Mouse (Mus musculus) stomach, postnatal 0 days (tissue): ENCODE data around the gene Fgfr2. TPM values are rescaled to one million over a fixed set of nuclear protein-coding genes. Genes with fewer than 3 reads are reported as not detected.

ENCODE experiments used
- ATAC-seq: fragments of 200-750 bp; cut with Nextera tagmentation; 2 replicates; pipeline ENCODE4 v1.8.0; 2017; ENCODE audit not compliant: low FRiP score, low TSS enrichment
- DNase-seq: peaks from one replicate; pipeline ENCODE4 v3.0.0-alpha.2; 2016; ENCODE audit warnings: low spot score
- H3K27ac ChIP-seq: fragments of 300-500 bp; sonication (generic); replicated peaks from 2 replicates; pipeline ENCODE4 v1.5.1; 2014; ENCODE audit warnings: mild to moderate bottlenecking, control low read depth
- H3K27me3 ChIP-seq: fragments of 300-500 bp; sonication (generic); 2 replicates; pipeline ENCODE4 v1.6.1; 2014; ENCODE audit warnings: low read length; ENCODE audit not compliant: control insufficient read depth, insufficient read depth
- H3K36me3 ChIP-seq: fragments of 300-500 bp; sonication (generic); 2 replicates; pipeline ENCODE4 v1.6.1; 2014; ENCODE audit warnings: low read length, mixed read lengths; ENCODE audit not compliant: control insufficient read depth, insufficient read depth
- H3K4me1 ChIP-seq: fragments of 300-500 bp; sonication (generic); replicated peaks from 2 replicates; pipeline ENCODE4 v1.6.1; 2014; ENCODE audit warnings: antibody characterized with exemption; ENCODE audit not compliant: control insufficient read depth, insufficient read depth
- H3K4me2 ChIP-seq: fragments of 300-500 bp; sonication (generic); replicated peaks from 2 replicates; pipeline ENCODE4 v1.6.1; 2014; ENCODE audit warnings: low read depth, mild to moderate bottlenecking, control low read depth, moderate library complexity
- H3K4me3 ChIP-seq: fragments of 300-500 bp; sonication (generic); 2 replicates; pipeline ENCODE4 v1.5.1; 2014; ENCODE audit warnings: low read depth, low read length, control low read depth
- H3K9ac ChIP-seq: fragments of 300-500 bp; sonication (generic); 2 replicates; pipeline ENCODE4 v1.6.1; 2014; ENCODE audit warnings: mild to moderate bottlenecking, low read length, control low read depth, mixed read lengths
- H3K9me3 ChIP-seq: fragments of 300-500 bp; sonication (generic); 2 replicates; pipeline ENCODE4 v1.6.1; 2016; ENCODE audit warnings: low read length; ENCODE audit not compliant: control insufficient read depth
- CTCF ChIP-seq: IDR thresholded peaks from 2 replicates; pipeline ENCODE4 v1.5.1; 2016; ENCODE audit warnings: antibody characterized with exemption, low read depth, mild to moderate bottlenecking, moderate library complexity
- EP300 ChIP-seq: optimal IDR thresholded peaks from 2 replicates; pipeline ENCODE3; 2016; ENCODE audit warnings: antibody characterized with exemption
- WGBS: fragments of 180-500 bp; shearing (Covaris S2); extraction: QIAGEN DNeasy Blood & Tissue Kit; methylation state at CpG from one replicate; pipeline ENCODE4 v1.1.7; 2014; 5-methylcytosine and 5-hydroxymethylcytosine counted together
- polyA plus RNA-seq: library from polyadenylated mRNA; unstranded; fragments of >200 nt; fragmentation: Nextera tagmentation; extraction: Ambion mirVana; gene quantifications from 2 replicates; pipeline ENCODE4 v1.2.1, GENCODE M21; 2015

The Fgfr2 gene
- polyA plus RNA-seq, 1 experiment from 2014 or later: 60.8 TPM

DNA sequence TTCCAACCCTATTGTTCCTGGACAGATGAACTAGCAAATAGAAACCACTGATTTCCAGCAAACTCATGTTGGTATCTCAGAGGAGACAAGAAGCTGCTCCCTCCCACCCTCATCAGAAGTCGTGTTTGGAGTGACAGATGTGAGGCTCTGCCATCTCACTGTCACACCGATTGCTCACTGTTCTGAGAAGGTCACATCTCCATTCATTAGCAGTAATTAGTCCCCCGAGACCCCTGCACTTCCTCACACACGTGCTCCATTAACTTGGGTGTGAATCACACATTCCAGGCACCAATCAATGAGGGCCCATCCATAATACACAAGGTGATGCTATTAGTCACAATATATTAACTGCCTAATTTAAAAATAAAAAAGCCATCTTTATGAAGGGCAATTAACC, 497.0 kb downstream of the Fgfr2 start:
- Histone ChIP-seq H3K4me1 (no peaks in the 10 kb centered on the region), H3K36me3 (no peaks in the 10 kb centered on the region), H3K4me2 (no peak overlapping the region), H3K4me3 (no peak overlapping the region), H3K27ac (no peak overlapping the region), H3K27me3 (no peaks in the 10 kb centered on the region), H3K9me3 (no peaks in the 10 kb centered on the region), H3K9ac (no peak overlapping the region)
- TF ChIP-seq CTCF (no peak), EP300 (no peak)
- DNase-seq: no peak
- 47% methylated on average over 4 of the region's 4 CpGs for WGBS
- no peak for ATAC-seq

DNA sequence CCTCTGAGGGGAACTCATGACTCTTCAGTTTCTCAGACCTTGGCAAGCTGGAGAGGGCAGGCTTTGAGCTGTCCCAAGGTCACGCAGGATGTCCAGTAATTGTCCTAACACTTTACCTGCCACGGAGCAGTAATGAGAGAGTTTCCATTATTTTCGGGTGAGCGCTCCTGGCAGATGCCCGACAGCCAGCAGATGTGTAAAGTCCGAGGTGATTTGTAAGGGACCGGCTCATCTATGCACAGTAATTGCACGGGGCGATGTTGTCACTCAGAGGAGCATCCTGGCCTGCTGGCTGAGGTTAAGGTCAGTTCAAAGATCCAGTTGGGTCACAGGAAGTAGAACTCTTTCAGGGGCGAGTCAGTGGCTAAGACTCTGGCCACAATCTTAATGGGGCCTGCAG, 499.0 kb downstream of the Fgfr2 start:
- H3K27ac ChIP-seq: no peak overlapping the region
- H3K4me1 ChIP-seq: no peaks in the 10 kb centered on the region
- no peaks in the 10 kb centered on the region for H3K9me3 ChIP-seq
- no peak for TF ChIP-seq CTCF
- no peak for TF ChIP-seq EP300
- H3K9ac ChIP-seq: no peak overlapping the region
- ATAC-seq (no peak), DNase-seq (no peak)
- no peak overlapping the region for H3K4me2 ChIP-seq
- H3K27me3 ChIP-seq: no peaks in the 10 kb centered on the region
- H3K4me3 ChIP-seq: no peak overlapping the region
- WGBS: 81% methylated on average over 10 of the region's 10 CpGs
- H3K36me3 ChIP-seq: no peaks in the 10 kb centered on the region

DNA sequence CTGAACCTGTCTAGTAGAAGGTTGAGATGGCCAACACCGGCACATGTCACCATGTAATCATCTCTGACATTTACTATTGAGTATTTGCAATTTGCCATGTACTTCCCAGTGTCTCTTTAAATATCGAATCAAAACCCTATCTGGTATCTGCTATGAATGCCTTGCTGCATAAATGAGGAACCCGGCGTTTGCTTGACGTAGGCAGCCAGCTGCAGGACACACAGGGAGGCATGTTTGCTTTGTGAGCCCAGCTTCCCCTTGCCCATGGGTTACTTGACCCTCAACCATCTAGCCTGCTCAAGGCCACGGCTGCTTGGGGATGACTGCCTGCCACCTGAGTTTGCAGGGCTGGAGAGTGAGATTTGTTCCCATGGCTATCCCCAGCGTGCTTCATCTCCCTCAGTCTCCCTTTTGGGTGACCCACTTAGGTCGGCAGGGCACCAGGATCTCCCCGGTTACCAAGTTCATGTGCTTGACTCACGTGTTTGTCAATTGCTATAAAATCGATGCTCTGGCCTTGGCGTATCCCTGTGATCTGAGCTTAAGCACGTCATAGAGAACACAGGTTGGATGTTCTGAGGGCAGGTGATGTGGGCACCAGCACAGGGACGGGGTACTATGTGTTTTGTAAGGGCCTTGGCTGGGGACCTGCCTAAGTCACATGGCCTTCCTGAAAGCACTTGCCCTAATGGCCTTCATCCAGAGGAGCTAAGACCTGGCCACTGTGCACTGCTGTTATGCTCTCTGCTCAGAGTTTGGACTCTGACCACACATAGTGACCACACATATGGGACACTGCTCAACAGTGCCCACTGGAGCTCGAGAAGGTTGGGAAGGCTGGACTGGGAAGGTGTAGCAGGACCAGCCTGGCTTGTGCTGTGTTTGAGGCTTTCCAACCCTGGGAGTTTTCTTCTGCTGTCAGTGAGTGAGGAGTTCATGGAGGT, 502.9 kb downstream of the Fgfr2 start:
- Histone ChIP-seq H3K4me3 (no peak overlapping the region), H3K9me3 (no peaks in the 10 kb centered on the region), H3K27me3 (no peaks in the 10 kb centered on the region), H3K27ac (no peak overlapping the region), H3K36me3 (no peaks in the 10 kb centered on the region), H3K4me1 (no peaks in the 10 kb centered on the region), H3K4me2 (no peak overlapping the region), H3K9ac (no peak overlapping the region)
- WGBS: 86% methylated on average over 15 of the region's 15 CpGs
- no peak for TF ChIP-seq CTCF
- TF ChIP-seq EP300: no peak
- ATAC-seq: peak; percentile 51; the same call in 1 of the 2 replicates
- no peak for DNase-seq

DNA sequence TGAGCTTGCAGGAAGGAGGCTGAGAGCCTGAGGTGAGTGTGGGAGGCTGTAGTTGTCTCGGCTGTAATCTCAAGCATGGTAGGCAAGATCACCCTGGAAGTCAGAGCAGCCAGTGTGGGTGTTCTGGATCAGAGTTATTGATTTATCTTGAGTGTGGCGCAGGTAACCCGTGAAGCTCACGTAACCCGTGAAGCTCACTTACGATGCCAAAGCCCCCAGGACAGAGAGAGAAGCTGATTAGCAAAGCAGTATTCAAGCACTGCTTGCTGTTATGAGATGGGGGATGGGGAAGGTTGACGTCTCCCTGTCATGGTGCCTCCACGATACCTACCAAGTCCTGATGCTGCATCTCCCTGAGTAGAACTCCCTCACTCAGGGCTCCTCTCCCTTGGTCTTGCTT, 503.6 kb downstream of the Fgfr2 start:
- Histone ChIP-seq H3K27ac (no peak overlapping the region), H3K36me3 (no peaks in the 10 kb centered on the region), H3K9ac (no peak overlapping the region), H3K9me3 (no peaks in the 10 kb centered on the region), H3K4me3 (no peak overlapping the region), H3K4me2 (no peak overlapping the region), H3K27me3 (no peaks in the 10 kb centered on the region), H3K4me1 (no peaks in the 10 kb centered on the region)
- TF ChIP-seq CTCF (no peak), EP300 (no peak)
- DNase-seq: no peak
- WGBS: 90% methylated on average over 8 of the region's 8 CpGs
- no peak for ATAC-seq

DNA sequence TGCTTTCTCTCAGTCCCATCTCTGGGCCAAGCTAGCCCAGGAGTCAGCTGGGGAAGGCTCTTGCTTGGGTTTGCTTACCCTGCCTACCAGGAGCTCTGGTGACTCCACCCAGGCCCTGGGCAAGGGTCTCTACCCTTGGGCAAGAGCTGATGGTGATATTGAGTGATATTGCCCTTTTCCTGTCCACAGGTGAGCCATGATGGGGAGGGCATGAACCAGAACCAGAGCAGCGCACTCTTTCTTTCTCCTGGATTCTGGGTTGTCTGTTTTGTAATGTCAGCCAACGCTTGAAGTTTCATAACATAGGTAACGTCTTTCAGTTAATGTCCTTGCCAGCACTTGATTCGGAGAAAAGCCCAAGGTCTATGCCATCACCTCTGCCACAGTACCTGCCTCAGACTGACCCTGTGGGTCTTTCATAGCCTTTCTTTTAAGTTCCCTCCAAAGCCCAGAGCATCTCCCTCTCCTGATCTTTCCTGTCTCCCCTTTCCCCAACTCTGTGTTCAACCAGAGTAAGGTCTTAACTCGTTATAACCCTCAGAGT, 506.1 kb downstream of the Fgfr2 start:
- Histone ChIP-seq H3K9ac (no peak overlapping the region), H3K4me1 (no peaks in the 10 kb centered on the region), H3K9me3 (no peaks in the 10 kb centered on the region), H3K36me3 (no peaks in the 10 kb centered on the region), H3K4me2 (no peak overlapping the region), H3K27ac (no peak overlapping the region), H3K27me3 (no peaks in the 10 kb centered on the region), H3K4me3 (no peak overlapping the region)
- no peak for TF ChIP-seq EP300
- TF ChIP-seq CTCF: no peak
- DNase-seq (no peak), ATAC-seq (no peak)
- 81% methylated on average over 5 of the region's 5 CpGs for WGBS

DNA sequence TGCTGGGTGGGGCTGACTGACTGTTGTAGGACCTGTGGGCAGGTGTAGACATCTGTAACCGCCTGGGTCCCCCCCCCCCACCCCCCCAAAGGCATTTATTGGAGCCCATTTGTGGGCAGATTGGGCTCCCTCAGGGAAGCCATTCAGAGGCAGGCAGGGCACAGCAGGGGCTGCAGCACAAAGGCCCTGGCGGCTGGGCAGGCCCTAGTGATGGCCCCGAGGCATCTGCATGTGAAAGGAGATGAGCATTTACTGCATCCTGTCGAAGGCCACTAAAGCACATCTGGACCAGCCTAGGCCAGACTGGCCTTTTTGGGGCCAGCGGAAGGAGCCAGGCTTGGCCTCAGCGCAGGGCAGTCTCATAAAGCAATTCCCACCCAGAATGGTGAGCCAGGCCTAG, 506.8 kb downstream of the Fgfr2 start:
- DNase-seq: no peak
- no peak for ATAC-seq
- Histone ChIP-seq H3K9me3 (no peaks in the 10 kb centered on the region), H3K4me3 (no peak overlapping the region), H3K4me1 (no peaks in the 10 kb centered on the region), H3K9ac (no peak overlapping the region), H3K27me3 (no peaks in the 10 kb centered on the region), H3K4me2 (no peak overlapping the region), H3K36me3 (no peaks in the 10 kb centered on the region), H3K27ac (no peak overlapping the region)
- TF ChIP-seq EP300: no peak
- TF ChIP-seq CTCF: no peak
- WGBS: 68% methylated on average over 6 of the region's 6 CpGs
